Mouse (Mus musculus) monocyte, adult 2 months (primary cell): ENCODE data around the gene Wdr82.
A peak's percentile ranks its signal among the peaks of the same experiment; 100 is the strongest.

Experiments used
- DNase-seq, 2 experiments: peaks; one replicate each; pipeline ENCODE4 v3.0.0; 2022; ENCODE audit warnings: low spot score in 2 of 2, low read depth in 1 of 2

Gene Wdr82

DNA sequence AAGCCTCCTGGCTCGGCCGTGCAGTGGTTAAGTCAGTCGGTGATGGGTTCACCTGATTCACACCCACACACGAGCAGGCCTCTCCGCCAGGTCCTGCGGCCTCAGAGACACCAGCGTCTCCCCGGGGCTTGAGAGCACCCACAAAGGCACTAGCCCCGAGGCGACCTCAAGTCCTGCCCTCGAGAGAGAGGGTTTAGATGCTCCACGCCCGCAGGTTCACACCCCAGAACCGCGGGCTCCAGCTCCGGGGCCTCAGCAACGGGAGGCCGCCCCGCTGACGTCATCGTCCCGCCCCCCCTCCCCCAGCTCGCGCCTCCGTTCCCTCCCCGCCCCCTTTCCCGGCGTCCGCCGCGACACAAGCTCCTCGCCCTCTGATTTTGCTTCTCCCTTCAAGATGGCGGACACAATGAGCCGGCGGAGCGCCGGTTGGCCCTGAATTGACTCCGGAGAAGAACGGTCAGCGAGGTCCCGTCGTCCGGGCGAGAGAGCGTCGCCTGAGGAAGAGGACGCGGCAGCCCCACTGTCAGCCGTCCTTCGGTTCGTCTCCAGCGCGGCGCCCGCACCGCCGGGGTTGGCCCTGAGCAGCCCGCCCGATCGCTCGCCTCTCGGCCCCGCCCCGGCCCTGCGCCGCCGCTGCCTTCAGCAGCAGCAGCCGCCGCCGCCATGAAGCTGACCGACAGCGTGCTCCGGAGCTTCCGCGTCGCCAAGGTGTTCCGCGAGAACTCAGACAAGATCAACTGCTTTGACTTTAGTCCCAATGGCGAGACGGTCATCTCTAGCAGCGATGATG, at the start of gene Wdr82:
Gene Wdr82 (plus strand): TSS at position 373 of the 790 bp plus-strand sequence.
- peak; percentile 70 to 78 for DNase-seq

DNA sequence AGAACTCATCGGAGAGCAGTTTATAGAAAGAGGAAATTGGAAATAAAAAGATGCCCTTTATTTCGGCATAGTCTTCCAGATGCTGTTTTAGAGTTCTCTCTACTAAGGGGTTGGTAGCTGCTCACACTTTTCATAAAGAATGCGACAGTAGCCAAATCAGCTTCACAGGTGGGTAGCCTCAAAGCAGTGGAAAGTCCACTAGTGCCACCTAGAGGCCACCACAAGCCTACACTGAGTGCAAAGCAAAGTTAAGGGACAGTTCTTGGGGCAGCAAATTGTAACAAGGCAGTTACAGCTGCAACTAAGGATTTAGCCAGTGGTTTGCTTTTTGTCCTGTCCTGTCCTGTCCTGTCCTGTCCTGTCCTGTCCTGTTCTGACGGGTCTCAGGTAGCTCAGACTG, 47.1 kb upstream of the Wdr82 start:
- DNase-seq, result no peak

DNA sequence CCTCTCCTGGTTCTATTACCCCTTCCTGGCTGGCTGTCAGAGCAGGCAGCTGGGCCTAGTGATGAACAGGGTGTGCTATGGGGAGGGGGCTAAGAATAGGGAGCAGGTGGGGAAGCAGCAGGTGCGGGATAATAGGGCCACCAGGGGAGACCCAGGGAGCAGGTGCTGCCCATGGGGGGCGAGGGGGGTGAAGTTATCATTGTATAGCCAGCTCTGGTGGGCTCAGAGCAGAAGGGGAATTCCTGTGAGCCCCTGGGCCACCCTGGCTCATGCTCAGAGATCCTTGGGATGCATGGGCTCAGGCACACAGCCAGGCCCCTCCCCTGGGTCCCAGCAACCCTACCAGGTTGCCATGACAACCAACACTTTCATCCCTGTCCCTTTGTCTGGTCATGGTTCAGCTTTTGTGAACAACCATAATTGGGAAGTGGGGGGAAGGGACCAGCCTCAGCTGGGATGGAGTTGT, 43.9 kb upstream of the Wdr82 start:
- DNase-seq, result no peak

DNA sequence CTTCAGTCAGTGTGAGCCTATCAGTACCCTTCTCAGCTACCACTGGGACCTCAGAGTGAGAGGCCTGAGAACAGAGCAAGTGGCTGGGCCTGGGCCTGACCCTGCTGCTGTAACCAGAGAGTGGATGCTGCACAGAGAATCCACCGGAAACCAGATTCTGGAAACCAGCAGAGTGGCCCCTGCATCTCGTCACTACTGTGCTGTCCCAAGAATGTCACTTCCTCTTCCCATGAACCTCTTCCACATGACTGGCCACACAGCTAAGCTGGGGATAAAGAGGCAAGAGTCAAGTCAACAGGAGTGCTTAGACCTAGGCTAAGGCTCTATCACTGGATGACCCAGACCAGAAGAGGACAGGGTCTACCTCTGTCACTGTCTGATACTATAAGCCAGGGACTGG, 41.7 kb upstream of the Wdr82 start:
- no peak for DNase-seq

DNA sequence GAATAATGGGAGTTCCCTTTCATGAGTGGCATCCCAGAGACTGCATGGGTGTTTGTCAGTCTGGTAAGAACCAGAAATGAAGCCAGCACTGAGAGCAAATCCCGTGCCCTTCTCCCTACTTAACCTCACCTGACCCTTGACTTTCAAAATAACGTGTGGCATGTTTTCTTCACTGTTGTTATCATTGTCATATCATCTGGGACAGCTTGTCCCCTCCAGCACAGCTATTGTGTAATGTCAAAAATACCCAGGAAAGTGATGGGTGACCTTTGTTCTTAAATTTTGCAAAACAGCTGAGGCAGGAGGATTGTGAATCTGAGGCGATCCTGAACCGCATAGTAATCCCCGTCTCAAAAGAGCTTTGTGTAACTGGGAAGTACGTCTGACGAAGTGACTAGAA, 40.5 kb upstream of the Wdr82 start:
- DNase-seq, result no peak

DNA sequence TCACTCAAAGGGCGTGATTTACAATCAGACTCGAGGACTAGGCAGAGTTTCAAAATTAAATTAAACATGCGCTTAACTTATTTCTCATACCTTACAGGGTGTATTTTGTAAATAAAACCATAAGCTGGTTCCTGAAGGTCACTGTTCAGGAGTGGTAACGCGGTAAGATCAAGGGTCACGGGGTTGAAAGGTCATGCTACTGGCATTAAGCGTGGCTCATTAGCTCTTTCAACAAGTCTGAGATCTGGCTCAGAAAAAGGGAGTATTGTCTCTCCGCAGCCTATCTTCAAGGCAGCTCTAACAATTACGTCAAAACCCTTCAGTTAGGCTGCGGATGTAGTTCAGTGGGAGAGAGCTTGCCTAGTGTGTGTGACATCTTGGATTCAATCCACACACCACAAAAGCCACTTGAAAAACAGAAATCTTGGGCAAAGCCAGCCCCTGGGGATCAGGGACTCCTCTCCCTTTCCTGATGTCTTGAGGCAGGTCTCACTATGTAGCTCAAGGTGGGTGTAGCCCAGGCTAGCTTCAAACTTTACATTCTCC, 33.0 kb upstream of the Wdr82 start:
- DNase-seq, result no peak

DNA sequence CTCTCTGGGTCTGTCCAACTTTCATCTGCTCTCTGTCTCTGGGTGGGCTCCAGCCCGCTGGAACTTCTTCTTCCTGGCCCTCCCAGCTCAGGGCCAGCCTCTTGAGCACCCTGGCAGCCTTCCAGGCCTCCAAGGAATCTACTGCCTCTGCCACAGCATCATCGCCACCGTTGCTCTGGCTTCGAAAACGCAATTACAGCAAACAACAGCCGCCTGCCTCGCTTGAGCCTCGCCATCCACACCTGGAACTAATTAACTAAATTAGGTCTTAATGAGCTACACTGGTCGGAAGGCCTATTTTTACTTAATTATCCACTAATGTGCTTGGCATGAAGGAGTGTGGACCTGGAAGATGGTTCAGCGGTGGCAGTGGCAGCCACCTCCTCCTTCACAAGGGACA, 31.0 kb upstream of the Wdr82 start:
- no peak for DNase-seq

DNA sequence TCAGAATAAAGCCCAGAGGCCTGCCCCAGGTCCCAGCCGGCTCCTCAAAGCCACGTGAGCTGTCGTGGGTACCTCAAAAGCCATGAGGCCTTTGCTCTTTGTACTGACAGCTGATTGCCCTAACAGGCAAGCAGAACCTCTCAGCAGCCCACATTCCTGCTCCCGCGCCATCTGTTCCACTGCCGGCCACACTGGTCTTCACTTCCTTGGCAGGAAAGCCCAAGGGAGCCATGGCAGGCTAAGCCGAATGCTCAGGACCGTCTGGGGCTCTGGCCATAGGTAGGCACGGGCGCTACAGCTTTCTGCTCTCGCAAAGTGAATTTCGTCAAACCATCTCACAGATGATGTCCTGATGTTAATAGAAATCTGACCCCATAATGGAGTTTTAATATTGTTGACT, 28.8 kb upstream of the Wdr82 start:
- DNase-seq, result no peak

DNA sequence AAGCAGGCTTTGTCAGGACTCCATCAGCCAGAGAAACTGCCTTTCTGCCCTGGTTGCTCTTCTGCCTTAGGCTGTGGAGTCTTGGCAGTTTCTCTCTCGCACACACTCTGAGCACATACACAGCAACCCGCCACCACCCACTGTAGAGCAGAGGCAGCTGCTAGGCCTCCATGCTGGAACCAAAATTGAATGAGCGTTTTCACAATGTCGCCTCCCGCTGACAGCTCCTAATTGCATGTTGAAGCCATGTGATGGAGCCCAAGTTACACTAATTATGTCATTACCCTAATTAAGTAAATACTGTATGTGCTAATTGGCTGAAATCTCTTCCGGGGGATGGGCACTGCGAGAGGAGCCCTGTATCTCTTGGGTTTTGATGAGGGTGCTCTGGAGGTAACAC, 26.6 kb upstream of the Wdr82 start:
- DNase-seq, result no peak

DNA sequence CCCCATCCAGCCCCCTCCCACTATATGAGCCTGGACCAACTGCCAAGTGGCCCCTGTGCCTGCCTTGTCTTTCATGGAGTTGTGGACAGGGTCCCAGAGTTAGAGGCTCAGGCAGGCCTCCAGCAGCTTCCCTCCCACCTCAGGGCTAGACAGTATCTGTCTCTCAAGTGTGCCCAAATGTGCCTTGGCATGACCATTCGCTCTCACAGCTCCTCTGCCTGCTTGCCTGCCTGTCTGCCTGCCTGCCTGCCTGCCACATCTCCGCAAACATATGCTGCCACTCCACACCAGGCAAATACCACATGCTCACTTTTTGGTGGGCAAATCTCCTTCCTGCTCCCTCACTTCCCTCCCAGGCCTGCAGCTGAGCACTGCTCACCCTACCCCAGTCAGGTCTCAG, 25.1 kb upstream of the Wdr82 start:
- DNase-seq, result no peak

DNA sequence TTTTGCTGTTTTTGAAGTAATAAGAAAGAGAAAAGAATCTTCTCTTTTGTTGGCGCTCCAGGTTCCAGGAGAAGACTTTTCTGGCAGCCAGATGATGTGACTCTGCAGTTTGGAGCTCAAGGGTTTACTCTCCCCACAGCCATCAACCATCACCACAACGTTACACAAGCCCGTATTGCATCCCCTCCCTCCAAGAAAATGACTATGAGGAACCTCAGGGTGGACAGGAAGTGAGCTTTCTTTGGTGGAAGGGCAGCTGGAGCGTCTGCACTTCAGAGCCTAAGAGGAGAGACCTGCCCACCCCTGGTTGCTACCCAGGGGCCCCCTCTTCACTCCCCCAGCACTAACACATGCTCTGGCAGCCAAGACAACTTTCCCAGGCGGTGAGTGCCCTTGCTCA, 23.4 kb upstream of the Wdr82 start:
- no peak for DNase-seq

DNA sequence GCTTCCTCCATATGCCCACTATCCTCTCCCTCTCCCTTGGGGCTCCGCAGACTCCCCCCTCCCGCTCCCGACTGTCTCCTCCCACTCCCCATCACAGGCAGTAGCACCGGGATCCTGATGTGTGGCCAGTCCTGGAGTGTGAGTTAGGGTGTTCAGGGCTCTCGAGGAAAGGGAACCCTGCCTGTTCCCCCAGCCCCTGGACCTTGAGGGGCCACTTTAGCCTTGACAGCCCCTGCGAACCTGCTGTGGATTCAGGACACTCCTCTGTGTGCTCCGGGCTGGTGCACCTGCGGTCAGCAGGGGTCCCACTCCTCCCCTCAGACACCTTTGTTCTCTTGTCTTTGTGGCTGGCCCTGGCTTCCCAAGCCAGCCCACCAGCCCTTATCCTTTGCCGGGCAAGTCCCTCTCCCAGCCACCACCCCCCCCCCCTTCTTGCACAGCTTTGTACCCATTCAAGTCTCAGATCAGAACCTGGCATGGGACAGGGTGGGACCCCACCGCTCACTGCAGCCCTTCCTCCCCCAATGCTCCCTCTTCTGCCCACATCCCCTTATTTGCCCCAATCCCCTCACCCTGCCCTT, 22.8 kb upstream of the Wdr82 start:
- DNase-seq, result no peak

DNA sequence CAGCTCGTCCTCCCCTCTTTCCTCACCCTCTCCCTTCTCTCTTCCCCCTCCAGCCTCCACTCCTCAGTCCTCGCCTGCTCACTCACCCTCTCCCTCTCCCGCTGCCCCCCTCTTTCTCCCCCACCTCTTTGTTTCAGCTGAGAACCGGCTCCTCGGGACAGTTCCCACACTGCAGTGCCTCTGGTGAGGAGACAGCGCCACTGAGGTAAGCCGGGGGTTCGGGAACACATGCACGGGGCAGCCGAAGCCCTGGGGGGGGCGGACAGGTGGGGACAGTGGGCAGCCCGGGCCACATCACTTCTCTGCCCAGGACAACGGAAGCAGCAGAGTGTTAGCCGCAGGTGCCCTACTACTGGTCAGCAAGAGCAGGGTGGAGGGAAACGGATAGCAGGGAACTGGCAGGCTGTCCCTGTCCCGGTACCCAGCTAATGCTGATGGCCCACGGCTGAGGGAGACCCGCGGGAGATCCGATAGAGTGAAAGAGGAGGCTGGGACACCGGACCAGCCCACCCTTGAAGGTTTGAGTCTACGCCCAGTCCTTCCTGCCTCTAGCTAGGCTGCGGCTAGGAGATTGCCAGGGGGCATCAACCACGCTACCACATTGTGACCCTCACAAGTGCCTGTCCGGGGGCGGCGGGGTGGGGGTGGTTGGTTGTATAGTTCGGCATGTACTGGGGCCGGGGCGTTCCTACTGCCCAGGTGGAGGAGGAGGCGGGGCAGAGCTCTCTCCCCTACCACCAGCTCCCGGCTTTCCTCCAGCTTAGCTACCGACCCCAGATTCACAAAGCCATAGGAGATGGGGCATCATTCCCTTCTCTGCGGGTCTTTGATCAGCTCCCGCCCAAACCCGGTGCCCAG, 22.0 kb upstream of the Wdr82 start:
- no peak for DNase-seq

DNA sequence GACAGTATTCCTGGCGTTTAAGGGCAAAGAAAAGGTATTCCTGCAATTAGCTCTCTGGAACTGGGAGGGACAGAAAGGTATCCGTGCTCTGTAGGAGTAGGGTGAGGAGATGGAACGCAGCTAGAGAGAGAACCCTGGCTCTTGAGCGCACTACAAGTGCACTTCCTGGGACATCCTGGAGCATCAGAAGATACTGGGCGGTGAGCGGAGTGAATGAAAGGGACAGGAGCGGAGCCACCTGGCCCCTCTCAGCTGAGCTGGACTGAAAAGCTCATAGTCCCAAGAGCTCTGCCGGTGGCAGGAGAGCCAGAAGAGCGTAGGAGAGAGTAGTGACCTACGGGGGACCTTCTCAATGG, 21.4 kb upstream of the Wdr82 start:
- no peak for DNase-seq

DNA sequence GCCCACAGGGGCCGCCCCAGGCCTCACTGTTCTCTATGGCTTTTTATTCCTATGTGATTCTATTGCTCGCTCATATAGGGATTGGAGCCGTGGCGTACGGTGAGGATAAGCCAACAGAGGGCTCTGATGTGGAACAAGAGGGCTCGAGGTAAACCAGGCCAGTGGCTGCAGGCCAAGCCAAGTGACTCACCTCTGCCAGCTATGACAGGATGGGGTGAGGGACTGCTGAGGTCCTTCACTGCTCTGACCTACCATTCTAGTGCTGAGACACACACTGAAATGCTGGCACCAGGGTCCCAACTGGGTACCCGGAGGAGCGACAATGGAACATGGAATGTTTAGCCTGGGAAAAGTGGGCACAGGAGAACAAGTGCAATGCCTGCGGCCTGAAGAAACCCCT, 16.6 kb upstream of the Wdr82 start:
- DNase-seq, result no peak

DNA sequence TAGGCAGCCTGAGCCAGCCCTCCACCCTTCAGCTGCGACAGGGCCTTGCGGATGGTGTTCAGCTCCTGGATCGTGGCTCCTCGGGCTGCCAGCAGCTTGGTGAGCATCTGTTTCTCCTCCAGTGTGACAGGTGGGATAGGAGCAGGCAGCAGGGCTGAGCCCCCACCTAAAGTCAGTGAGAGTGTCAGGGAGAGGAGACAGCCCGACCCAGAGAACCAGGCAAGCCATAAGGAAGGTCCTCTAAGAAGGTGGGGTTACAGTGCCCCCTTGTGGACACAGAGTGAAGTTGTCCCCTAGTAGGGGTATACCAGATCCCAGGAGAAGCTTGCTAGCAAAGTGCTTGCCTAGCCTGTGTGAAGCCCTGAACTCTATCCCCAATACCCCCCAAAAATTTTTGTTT, 14.3 kb upstream of the Wdr82 start:
- DNase-seq, result no peak

DNA sequence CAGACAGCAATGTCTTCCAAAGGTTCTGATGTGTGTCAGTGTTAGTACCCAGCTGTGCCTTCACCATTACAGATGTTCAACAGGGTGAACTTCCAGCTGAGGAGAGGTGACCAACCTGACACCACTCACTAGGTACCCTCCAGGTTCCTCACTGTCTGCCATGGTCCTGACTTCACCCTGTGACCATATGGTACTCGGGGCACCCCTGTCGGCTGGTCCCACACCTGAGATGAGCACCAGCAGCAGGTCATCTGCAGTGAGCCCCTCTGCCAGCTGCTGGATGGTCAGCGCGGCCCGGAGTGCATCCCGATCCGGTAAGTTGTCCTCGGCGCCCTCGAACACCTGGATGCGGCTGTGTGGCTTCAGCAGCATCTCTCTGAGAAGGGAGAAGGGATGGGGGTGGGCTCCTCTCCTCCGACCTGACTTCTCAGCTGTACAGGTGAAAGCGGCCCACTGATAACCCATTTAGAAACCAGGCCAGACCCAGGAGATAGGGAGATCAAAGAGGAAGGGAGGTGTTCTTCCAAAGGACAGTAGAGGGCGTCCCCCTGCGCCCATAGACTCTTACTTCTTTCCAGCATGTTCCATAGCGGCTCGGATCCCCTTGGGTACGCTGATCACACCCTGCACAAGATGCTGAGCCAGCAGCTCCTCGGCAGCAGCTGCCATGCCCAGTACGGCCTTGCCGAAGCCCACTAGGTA, 13.7 kb upstream of the Wdr82 start:
- DNase-seq, result no peak

DNA sequence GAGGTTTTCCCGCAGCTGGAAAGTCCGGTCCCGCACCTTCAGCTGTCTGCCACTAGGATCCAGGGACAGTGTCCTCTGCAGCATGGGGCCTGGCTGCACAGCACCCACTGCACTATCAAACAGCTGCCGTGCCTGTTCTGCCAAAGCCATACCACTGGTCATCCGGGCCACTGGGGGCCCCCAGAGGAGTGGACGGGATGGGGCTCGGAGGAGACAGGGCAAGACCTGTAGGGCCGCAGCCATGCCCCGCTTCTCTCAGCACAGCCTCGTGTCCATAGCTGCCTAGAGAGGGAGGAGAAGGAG, 13.2 kb upstream of the Wdr82 start:
- no peak for DNase-seq

DNA sequence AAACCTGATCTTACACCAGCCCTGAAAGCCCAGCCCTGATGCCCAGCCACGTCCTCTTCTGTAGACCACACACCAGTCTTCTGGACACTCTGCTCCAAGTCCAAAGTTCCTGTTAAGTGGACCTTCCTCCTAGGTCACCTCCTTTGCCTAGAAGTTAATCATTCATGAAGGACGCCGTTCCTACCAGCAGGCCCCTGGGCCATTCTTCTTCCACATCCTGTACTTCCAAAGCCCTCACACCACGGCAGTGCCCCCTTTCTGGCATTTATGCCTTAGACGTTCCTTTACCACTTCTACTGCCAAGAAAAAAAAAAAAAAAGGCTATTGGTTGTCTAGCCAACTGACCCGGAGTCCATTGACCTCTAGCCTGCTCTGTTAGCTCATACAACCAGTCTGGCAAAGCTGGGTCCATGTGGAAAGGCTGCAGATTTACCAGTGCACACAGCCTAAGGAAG, 12.7 kb upstream of the Wdr82 start, which contains the start of gene Glyctk:
Gene Glyctk (minus strand): TSS at position 102 of the 455 bp plus-strand sequence.
- DNase-seq, result no peak

DNA sequence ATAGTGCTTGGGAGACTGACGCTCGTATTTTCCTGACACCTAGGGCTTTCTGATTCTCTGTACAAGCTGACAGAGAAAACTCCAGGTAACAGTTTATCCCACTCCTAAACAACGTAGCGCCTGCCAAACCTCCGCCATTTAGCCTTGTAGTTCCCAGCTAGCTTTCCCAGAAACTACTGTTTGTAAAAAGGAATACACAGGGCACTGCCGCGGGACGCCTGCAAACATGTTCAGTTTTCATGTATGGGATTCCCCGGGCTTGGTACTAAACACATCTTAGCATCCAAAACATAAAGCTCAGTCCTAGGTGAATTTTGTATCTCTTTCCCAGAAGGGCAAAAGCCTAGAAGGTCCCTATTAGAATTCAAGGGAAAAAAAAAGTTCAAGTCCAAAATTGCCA, 11.5 kb upstream of the Wdr82 start:
- DNase-seq, result no peak

DNA sequence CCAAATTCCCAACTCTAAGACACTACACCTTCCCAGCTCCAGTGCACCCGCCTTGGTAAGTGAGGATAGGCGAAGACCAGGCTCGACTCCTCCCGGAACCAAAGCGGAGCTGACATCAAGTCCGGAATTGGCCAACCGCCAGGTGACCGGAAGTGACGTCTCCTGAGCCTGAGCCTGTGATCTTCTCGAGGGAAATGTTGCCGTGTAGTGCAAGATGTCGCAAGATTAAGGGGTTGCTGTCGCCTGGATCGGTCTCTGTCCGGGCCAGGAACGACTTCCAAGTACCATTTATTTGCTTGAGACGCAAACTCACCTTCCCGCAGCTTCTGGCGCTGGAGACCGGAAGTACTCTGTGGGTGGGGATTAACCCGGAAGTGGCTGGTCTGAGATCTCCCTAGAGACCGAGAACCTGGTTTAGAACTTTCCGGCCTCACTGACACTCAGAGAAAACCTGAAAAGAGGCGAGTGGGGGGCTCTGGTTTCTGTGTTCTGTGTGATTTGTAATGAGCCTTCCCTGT, 10.9 kb upstream of the Wdr82 start:
- DNase-seq, result peak; percentile 71 to 86
